Mouse (Mus musculus): ENCODE measurements around the gene Pold1.

DNA sequence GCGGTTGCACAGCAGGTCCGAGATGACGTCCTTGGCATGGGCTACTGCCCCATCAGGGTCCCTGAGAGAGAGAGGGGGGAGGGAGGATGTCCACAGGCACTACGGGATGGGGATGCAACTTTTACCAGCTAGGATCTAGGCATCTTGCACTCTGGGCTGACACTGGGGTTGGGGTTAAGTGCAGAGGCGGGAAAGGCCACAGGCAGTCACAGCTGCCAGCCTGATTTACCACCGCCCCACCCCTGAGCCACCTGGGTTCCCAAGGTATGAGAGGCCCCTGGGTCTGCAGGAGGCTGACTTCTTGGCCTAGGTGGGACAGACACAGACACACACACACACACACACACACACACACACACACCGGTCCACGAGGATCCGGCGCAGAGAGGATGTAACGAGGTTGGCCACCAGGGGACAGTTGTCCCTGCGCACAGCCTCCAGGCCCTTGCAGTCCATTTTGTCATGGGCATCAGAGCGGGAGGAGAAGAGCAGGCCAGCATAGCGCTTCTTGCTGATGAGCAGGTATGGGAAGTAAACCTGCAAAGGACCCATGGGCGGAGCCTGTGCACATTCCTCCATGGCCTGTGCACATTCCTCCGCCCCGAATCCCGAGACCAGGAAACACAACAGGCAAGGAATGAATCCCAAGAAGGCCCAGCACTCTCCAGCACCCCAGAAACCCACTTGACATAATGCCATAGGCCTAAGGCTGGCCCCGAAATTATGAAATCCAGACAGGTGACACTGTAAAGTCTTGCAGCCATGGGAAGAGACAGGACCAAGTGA is 13.8 kb downstream of the Pold1 start:
- TF ChIP-seq CTCF (IDR thresholded peaks at IDR 0.05; ENCODE audit: low read depth): peak; percentile 62
- no peak for TF ChIP-seq EP300 (IDR thresholded peaks at IDR 0.05; ENCODE audit: low read depth)
